Mouse (Mus musculus) c-Kit-positive CD71-positive TER-119-positive erythroid progenitor cells, embryonic 14.5 days (primary cell): ENCODE results near the gene Tekt3.

Source experiments
- DNase-seq: peaks from one replicate; pipeline ENCODE4 v3.0.0-alpha.2; 2013; ENCODE audit warnings: low spot score

Tekt3 gene

GRCm38 (mm10) chr11:63125832-63126456, 64.5 kb downstream of the Tekt3 start:
- no peak for DNase-seq

DNA sequence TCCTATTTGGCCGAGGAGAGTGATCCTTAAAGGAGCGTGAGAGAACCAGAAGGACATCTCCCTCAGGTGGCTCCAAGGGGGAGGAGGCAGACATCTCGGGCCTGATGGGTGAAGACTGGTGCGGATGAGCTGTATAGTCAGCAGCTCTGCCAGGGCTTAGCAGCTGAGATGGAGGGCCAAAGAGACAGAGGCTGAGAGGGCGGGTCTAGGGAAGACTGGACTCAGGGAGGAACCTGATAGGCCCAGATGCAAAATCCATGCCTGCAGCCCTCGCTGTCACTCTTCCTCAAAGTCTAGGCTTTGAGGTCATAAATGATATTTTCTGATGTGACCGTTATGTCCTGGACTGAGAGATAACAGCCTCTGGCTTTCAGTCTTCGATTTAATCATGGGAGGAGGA, 65.5 kb downstream of the Tekt3 start:
- DNase-seq, result no peak

GRCm38 (mm10) chr11:63127513-63127912, 66.1 kb downstream of the Tekt3 start:
- DNase-seq, result no peak

DNA sequence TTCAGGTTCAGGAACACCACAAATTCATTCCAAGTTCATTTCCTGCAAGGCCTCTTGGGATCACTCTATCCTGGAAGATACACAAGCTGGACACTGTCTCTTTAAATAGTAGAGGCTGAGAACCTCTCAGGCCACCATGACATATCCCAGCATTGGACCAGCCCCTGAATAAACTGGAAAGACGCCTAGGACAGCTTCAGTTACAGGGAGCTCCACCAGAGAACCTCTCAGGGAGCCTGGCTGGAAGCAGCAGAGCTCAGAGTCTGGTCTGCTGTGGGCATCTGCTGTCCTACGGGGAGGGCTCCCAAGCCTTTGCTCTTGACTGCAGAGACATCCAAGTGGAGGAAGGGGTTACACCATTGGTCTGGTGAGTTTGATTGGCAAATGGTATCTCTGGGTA, 67.3 kb downstream of the Tekt3 start, which contains the start of gene Pmp22:
TSS of gene Pmp22 (plus strand) at position 199 of the 400 bp plus-strand sequence.
- no peak for DNase-seq

DNA sequence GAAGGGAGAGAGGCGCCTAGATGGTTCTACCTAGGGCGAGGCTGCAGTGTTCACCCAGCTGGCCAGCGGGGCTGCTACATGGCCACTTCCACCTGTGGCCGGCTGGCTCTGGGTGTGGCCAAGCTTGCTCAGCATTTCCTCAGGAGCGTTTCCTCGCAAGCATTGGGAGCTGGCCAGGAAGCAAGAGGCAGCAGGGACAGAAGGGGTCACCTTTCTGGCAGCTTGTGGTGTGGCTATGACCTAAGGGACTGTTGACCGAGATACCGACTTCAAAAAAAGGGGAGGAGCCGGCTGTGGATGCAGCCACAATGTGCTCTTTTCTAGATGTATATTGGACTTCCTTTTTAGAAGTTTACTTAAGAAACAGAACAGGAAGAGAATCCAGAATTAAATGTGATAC, 67.9 kb downstream of the Tekt3 start:
- no peak for DNase-seq

DNA sequence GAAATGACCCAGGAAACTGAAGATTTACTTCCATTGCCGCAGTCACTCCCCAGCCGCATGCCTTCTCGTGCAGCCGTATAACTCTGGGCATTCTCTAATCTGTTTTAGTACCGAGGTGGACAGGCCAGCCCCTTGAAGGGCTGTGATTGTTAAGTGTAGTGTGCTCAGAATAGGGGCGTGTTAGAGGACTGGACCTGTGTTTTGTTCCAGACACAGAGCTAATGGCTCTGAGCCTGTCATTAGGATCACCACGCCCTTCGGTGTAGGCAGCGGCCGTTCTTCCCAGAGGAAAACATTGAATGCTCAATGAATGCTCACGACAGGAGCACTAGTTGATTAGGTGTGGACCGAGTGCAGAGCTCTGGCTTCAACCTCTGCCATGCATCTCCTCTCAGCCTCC, 68.4 kb downstream of the Tekt3 start:
- DNase-seq, result no peak

DNA sequence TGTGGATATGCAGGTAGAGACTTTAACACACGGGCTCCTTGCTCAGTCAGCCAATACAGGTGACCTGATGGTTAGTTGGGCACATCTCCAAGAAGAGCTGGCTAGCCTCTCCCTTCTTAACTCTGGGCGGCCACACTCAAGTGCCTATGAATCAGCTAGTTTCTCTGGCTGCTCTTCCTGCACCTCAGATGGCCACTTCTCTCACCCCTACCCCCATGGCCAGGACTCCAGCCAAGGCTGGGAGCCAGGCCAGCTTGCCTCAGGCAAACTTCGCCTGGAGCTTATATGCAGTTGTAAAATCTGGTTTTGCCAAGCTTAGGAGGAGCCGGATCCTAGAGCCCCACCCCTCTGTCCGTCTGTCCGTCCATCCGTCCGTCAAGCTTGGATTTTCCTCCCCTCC, 69.0 kb downstream of the Tekt3 start:
- DNase-seq, result no peak

DNA sequence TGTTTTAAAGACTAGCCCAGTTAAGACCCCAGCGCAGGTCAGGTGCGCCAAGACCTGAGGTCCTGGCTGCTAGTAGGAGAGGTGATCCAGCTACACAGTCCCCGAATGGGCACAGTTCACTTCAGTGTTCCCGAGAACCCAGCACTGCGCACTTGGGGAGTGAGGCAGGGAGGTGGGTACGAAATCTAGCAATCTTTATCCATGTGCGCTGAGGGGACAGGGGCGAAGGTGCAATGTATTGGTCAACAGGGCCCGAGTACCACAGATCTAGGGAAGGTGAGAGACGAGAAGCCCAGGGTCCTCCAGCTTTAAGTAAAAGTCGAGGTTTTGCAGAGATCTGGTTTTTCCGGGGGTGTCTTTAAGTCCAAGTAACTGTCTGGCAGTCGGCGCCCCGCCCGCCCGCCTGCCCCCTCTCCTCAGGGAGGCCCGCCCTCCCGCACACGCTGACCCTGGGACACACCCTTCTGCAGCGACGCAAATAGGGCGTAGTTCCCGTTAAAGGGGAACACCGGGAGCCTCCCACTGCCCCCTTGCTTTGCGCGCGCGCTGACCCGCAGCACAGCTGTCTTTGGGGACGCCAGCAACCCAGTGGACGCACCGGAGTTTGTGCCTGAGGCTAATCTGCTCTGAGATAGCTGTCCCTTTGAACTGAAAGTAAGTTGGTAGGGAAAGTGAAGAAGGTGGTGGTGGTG, 69.7 kb downstream of the Tekt3 start:
- no peak for DNase-seq

GRCm38 (mm10) chr11:63131693-63132040, 70.2 kb downstream of the Tekt3 start:
- no peak for DNase-seq

- no peak for DNase-seq
Observed at GRCm38 (mm10) chr11:63132151-63132500, 70.7 kb downstream of the Tekt3 start.

- DNase-seq, result no peak
Observed at GRCm38 (mm10) chr11:63132501-63133435, 71.3 kb downstream of the Tekt3 start.

DNA sequence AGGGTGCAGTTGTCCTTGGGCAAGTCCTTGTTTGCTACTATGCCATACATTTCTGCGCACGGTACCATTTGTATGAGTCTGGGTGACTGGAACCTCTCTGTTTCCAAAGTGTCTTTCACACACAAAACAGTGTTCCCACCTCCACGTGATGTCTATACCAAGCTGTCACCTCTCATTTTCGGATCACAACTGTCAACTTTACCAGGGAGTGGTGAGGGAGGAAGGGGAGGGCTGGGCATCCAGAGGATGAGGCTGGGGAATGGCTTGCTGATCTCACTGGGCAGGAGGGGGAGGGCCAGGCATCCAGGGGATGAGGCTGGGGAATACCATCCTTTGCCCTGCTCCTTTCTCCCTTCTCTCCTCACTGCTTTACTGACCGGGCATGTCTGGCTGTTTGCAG, 72.6 kb downstream of the Tekt3 start:
- no peak for DNase-seq

DNA sequence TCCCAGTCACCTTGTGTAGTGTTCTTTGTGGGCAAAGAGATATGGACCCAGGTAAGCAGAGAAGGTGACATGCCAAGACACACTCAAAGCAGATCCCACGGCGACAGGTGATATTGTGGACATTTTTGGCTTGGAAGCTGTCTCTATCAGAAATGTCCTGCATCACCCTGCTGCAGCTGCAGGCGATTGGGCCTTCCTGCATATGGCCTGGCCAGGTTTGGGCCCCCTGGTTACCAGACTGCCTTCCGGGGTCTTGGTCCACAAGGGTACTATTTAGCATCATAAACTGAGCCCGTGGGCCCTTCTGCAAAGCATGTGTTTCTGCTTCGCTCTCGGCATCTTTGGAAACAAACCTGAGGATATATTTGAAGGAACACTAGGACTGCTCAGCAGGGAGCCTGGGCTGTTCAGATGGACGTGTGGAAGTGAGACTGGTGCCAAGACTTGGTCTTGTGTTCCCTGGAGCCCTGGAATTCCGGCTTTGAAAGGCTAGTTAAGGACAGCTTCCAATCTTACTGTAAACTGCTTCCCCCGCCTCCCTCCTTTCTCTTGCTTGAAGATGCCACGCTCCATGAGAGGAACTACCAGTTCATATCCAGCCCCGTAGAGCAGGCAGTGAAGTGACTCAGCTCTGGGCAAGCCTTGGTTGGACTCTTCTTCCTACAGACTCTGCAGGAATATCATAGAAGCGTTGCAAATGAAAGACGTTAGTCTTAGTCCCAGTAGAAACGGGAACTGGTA, 73.5 kb downstream of the Tekt3 start:
- DNase-seq, result no peak

DNA sequence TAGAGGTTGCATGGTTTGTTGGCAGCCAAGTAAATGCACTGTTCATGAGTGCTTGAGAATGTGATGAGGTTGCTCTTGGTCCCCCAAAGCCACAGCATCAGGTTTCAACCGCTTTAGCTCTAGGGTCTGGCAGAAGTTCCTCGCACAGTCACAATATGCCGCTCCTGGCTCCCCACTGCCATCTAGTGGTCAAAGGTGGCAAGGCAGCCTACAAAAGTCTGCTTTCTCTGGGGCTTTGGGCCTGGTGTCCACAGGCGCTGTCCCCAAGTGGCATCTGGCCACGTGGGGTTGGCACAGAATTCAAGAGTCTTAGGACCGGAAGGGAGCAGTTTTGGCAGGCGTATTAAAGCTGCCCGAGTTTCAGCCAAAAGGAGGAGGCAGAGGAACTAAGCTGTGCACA, 74.2 kb downstream of the Tekt3 start:
- peak; percentile 44 for DNase-seq

GRCm38 (mm10) chr11:63136205-63136604, 74.8 kb downstream of the Tekt3 start:
- DNase-seq, result no peak

DNA sequence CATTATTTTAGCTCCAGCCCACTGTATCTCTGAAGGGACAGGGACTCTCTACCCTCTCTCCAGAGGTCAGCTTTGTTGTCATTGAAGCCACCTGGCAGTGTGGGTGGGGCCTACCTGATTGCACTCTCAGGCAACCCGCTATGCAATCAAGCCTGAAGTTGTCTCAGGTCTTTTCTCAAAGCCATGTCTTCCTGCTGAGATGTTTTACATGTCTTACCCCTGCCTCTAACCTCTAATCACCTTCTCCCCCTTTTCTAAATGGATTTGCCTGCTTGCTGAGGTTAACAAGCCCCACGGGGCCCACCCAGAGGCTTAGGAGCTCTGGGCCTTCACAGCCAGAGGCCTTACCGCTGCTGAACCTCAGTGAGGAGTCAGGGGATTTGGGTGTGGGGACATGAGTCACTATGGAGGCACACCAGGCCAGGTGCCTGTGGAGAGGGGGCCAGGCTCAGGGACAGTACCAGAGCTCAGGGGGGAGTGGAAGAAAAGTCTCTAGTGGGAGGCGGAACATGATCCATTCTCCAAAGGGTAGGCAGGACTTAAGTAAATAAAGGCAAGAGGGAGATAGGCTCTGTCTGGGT, 75.5 kb downstream of the Tekt3 start:
- DNase-seq, result no peak

DNA sequence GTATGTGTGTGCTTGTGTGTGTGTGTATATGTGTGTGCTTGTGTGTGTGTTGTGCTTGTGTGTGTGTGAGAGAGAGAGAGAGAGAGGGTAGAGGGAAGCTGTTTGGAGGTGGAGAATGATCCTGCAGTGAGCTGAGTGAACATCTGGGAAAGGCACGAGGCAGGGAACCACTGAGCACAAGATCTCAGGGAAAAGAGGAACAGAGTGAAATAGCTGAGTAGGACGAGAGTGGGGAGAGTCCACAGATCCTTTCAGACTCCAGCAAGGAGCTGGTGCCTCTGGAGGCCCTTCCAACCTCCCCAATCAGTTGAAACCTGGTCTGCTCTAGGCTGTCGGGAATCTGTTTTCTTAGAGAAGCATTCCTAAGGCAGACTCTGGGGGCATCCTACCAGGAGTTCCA, 77.3 kb downstream of the Tekt3 start:
- no peak for DNase-seq

DNA sequence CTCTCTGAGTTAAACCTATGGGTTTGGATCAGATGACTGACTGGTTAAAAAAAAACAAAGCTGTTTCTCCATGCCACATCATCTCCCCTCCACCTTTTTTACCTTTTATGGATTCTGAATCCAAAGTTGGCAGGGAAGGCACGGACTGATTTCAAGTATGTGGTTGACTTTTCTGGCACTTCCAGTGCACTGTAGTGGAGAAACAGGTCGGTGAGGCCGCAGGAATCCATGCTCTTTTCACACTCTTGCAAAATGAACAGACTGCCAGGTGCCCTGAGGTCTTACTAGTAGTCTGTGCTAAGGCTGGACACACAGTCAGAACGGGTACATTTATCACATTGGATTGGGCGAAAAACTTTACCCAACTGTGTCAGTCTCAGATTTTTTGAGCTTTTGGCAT, 80.9 kb downstream of the Tekt3 start:
- no peak for DNase-seq

DNA sequence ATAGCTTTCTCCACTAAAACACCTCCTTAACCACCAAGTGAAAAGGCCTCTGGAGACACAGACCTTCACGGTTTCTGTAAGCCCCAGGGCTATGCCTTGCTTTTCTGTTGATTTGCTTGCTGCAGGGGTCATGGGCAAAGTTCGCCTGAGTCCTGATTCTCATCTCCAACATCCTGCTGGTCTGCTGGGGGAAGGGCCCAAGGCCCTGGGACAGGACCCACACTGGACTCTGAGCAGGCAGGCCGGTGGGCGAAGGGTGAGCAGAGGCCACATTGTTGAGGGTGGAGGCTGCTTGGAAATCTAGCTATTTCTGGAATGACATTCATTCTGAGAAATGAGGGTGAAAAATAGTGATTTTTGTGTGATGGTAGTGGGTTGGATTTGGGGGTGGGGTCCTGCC, 81.4 kb downstream of the Tekt3 start:
- no peak for DNase-seq

DNA sequence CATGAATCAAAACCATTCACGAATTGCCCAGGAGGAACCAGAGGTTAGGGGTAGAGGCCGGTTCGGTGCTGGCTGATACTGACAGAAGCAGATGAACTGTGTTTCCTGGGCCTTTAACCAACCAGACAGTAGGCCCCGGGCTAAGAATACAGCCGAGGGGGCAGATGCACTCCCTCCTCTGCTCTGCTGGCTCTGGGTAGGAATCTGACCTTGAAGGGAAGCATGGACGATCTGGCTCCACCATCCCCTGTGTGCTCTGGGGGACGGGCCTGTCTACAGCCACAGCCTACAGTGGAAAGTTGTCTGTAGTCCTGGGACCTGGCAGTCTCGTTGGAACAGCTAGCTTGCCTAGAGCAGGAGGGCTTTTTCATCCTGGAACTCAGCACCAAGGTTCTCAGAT, 82.0 kb downstream of the Tekt3 start:
- no peak for DNase-seq
